In genomic region chr16:91953967-91954366, GRCm38 (mm10) we compare ENCODE assay signal across 19 mouse cellular contexts.
"Had no signal": no experiment of that assay in that cellular context is flagged by ENCODE, and none has a peak within 500 bp of the region (broad histone marks: within the 10 kb centered on the region; RNA-seq: fewer than 3 reads in every experiment).

No protein-coding gene starts in this region.

- H3K9me3 ChIP-seq: kidney, embryonic 15.5 days; limb, embryonic 10.5 days; liver, embryonic 12.5 days; liver, embryonic 15.5 days; lung, embryonic 15.5 days; stomach, embryonic 15.5 days had no signal

- ATAC-seq: liver, embryonic 12.5 days had no signal

- H3K4me2 ChIP-seq: kidney, embryonic 15.5 days; limb, embryonic 13.5 days; liver, embryonic 12.5 days; liver, embryonic 15.5 days; lung, embryonic 15.5 days; midbrain, embryonic 11.5 days; stomach, embryonic 15.5 days had no signal

- H3K4me3 ChIP-seq: kidney, embryonic 15.5 days; limb, embryonic 10.5 days; limb, embryonic 13.5 days; liver, embryonic 12.5 days; liver, embryonic 15.5 days; lung, embryonic 15.5 days; stomach, embryonic 15.5 days had no signal

- H3K9ac ChIP-seq: kidney, embryonic 15.5 days; limb, embryonic 13.5 days; liver, embryonic 12.5 days; liver, embryonic 15.5 days; lung, embryonic 15.5 days; stomach, embryonic 15.5 days had no signal

- DNase-seq: kidney, adult 11 months; kidney, adult 8-10 months; kidney, postnatal 10 days; kidney, postnatal 36 days; liver; lung, postnatal 10 days; lung, postnatal 4 days; midbrain, embryonic 14.5 days; thymus, adult 2 months; thymus, postnatal 14 days; thymus, postnatal 4 days had no signal

- H3K36me3 ChIP-seq: kidney, embryonic 15.5 days; limb, embryonic 10.5 days; limb, embryonic 13.5 days; liver, embryonic 12.5 days; liver, embryonic 15.5 days; lung, embryonic 15.5 days; stomach, embryonic 15.5 days had no signal

- H3K27me3 ChIP-seq: kidney, embryonic 15.5 days; limb, embryonic 13.5 days; liver, embryonic 15.5 days; lung, embryonic 15.5 days; stomach, embryonic 15.5 days had no signal

- H3K4me1 ChIP-seq: kidney, embryonic 15.5 days; limb, embryonic 10.5 days; limb, embryonic 13.5 days; liver, embryonic 12.5 days; liver, embryonic 15.5 days; lung, embryonic 15.5 days; stomach, embryonic 15.5 days had no signal

- H3K27ac ChIP-seq: kidney, embryonic 15.5 days; limb, embryonic 10.5 days; limb, embryonic 13.5 days; liver, embryonic 12.5 days; liver, embryonic 15.5 days; lung, embryonic 15.5 days; stomach, embryonic 15.5 days had no signal
